Mouse (Mus musculus): ENCODE results near the gene Trim28. TPM values are rescaled to one million over a fixed set of nuclear protein-coding genes. Genes with fewer than 3 reads are reported as not detected.

Gene Trim28
- total RNA-seq, 2 experiments from 2014 or later: 62.1 to 63.2 TPM

- no peak for DNase-seq
- intact Hi-C loops (cut with DNase I): no loop called here
Observed at GRCm38 (mm10) chr7:13028986-13029385, 30.1 kb downstream of the Trim28 start.

- no peak for DNase-seq
- intact Hi-C loops (cut with DNase I): no loop called here
Observed at GRCm38 (mm10) chr7:13031069-13031468, 32.2 kb downstream of the Trim28 start.

GRCm38 (mm10) chr7:13031983-13032382 is 33.1 kb downstream of the Trim28 start:
- DNase-seq: no peak
- intact Hi-C loops (cut with DNase I): no loop called here

- no peak for DNase-seq
- intact Hi-C loops (cut with DNase I): no loop called here
Observed at GRCm38 (mm10) chr7:13032541-13032940, 33.6 kb downstream of the Trim28 start.

GRCm38 (mm10) chr7:13033451-13034147 is 34.7 kb downstream of the Trim28 start:
- DNase-seq: no peak
- intact Hi-C loops (cut with DNase I): no loop called here

GRCm38 (mm10) chr7:13034148-13034977 is 35.4 kb downstream of the Trim28 start, which contains the start of gene Chmp2a:
Chmp2a (minus strand) TSS chr7:13034807.
- intact Hi-C loops (cut with DNase I): no loop called here
- peak; percentile 95 to 96 for DNase-seq

GRCm38 (mm10) chr7:13035211-13035855 is 36.4 kb downstream of the Trim28 start:
- intact Hi-C loops (cut with DNase I): no loop called here
- no peak for DNase-seq

- no peak for DNase-seq
- intact Hi-C loops (cut with DNase I): no loop called here
Observed at GRCm38 (mm10) chr7:13036806-13037205, 37.9 kb downstream of the Trim28 start.

- DNase-seq: peak in 1 of 2 experiments; percentile 36
- intact Hi-C loops (cut with DNase I): no loop called here
Observed at GRCm38 (mm10) chr7:13037366-13037765, 38.5 kb downstream of the Trim28 start.

GRCm38 (mm10) chr7:13037901-13038555 is 39.1 kb downstream of the Trim28 start, which contains the start of gene Ube2m:
Ube2m (minus strand) TSS chr7:13038275.
- intact Hi-C loops (cut with DNase I): no loop called here
- peak; percentile 97 to 98 for DNase-seq

GRCm38 (mm10) chr7:13038621-13039169 is 39.8 kb downstream of the Trim28 start:
- DNase-seq: no peak
- intact Hi-C loops (cut with DNase I): no loop called here

GRCm38 (mm10) chr7:13039181-13039580 is 40.3 kb downstream of the Trim28 start:
- DNase-seq: no peak
- intact Hi-C loops (cut with DNase I): no loop called here

- DNase-seq: no peak
- intact Hi-C loops (cut with DNase I): no loop called here
Observed at GRCm38 (mm10) chr7:13041256-13041655, 42.3 kb downstream of the Trim28 start.

GRCm38 (mm10) chr7:13042511-13042910 is 43.6 kb downstream of the Trim28 start:
- DNase-seq: no peak
- intact Hi-C loops (cut with DNase I): no loop called here

- DNase-seq: no peak
- intact Hi-C loops (cut with DNase I): no loop called here
Observed at GRCm38 (mm10) chr7:13043120-13043444, 44.2 kb downstream of the Trim28 start.

GRCm38 (mm10) chr7:13043445-13044253 is 44.7 kb downstream of the Trim28 start:
- no peak for DNase-seq
- intact Hi-C loops (cut with DNase I): no loop called here

- intact Hi-C loops (cut with DNase I): no loop called here
- no peak for DNase-seq
Observed at GRCm38 (mm10) chr7:13044254-13044625, 45.3 kb downstream of the Trim28 start.

GRCm38 (mm10) chr7:13046084-13046483 is 47.2 kb downstream of the Trim28 start:
- no peak for DNase-seq
- intact Hi-C loops (cut with DNase I): loop anchor here (2.0 to 5.0 kb wide), 2 partner anchors 37 to 139 kb away; no protein-coding TSS in a partner anchor

GRCm38 (mm10) chr7:13053001-13053400 is 54.1 kb downstream of the Trim28 start:
- intact Hi-C loops (cut with DNase I): loop anchor here (10.0 kb wide), 1 partner anchor 568 kb away; no protein-coding TSS in a partner anchor

More at GRCm38 (mm10) chr7:13053001-13053400, 54.1 kb downstream of the Trim28 start:
- DNase-seq: no peak

Data from gastrocnemius, postnatal 36 days (tissue).